Mouse (Mus musculus): ENCODE results near the gene Zcchc13.
"Not testable (repeated sequence)": the region's sequence is repeated elsewhere in the genome, so short reads cannot be mapped to it uniquely, and the experiment has no call there.

Zcchc13 gene

GRCm38 (mm10) chrX:103644301-103644700 lies 13.9 kb downstream of the Zcchc13 start:
- DNase-seq (ENCODE audit: low spot score): no peak

- no peak for DNase-seq (ENCODE audit: low spot score)
Observed at GRCm38 (mm10) chrX:103652048-103652447, 21.7 kb downstream of the Zcchc13 start.

DNA sequence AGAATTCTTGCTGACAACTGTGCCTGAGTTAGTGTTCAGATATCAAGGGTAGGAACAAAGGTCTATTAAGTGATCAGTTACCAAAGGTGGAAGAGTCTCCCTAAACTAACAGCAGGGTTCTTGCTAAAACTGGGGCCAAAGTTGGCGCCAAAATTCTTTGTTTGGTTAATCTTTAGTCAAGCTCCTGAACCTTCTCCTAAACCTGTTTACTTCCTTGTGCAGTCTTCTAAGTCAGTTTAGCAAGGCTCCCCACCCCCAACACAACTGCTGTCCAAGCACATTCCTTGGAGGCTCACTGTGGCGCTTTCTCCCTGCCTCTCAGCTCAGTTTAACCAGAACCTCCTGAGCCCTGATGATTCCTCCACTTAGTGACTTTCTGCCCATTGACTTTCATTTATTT lies 22.6 kb downstream of the Zcchc13 start:
- no peak for DNase-seq (ENCODE audit: low spot score)

- DNase-seq (ENCODE audit: low spot score): no peak
Observed at GRCm38 (mm10) chrX:103658985-103659384, 28.6 kb downstream of the Zcchc13 start.

DNA sequence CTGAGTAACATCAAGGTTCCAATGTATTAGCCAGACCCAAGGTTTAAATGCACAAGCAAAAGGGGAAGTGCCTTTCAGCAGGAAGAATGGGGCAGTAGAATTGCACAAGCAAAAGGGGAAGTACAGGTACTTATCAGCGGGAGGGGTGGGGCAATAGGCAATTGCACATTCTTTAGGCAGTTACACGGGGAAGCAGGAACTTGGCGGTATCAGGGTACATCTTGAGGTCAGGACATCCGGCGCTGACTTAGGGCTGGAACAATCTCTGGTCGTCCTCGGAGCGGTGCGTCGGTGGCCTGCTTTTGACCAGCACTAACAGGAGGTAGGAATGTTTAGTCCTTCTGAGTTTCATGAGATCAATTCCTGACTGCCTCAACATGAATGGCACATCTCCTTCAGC lies 34.1 kb downstream of the Zcchc13 start:
- DNase-seq (ENCODE audit: low spot score): not testable (repeated sequence)

DNA sequence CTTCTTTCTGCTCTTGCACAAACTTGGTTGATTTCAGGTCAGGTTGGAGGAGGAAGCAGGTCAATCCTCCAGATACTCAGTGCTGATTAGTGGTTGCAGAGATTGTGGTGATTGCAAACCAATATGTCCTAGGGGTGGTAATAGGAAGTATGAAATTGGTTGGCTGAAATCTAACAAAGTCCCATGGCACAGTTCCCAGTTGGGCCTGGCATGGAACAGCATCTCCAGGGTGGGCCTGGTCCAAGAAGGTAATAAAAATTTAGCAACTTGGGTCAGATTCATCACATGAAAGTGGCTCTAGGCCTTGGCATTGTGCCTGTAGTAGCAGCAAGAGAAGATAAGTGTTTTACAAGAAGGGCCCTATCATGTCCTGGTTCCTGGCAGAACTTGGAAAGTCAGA lies 39.9 kb downstream of the Zcchc13 start:
- no peak for DNase-seq (ENCODE audit: low spot score)

- no peak for DNase-seq (ENCODE audit: low spot score)
Observed at GRCm38 (mm10) chrX:103673761-103674160, 43.4 kb downstream of the Zcchc13 start.

DNA sequence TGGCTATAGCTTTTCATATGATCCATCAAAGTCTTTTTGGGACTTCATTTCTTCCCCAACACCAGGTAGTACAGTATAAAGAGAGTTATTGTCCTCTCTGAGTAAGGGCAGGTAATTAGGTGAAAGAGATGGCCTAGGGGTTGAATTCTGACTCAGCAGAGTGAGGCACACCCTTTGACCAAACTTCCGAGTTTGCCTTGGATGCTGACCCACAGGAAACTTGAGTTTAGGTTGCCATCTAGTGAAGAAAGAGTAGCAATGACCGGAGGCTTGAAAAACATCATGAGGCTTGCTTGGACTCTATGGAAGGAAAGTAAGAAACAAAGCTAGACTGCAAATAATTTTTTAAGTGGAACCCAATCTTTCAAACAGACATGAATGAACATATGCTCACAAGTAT lies 44.3 kb downstream of the Zcchc13 start:
- DNase-seq (ENCODE audit: low spot score): no peak
